Mouse (Mus musculus): Measurements from ENCODE around the gene Cdk5rap2.

GRCm38 (mm10) chr4:70361366-70361765 is 48.9 kb downstream of the Cdk5rap2 start:
- TF ChIP-seq CTCF (IDR thresholded peaks at IDR 0.05; ENCODE audit: low read depth, low read length) (no peak), POLR2A (IDR thresholded peaks at IDR 0.05; ENCODE audit: extremely low read depth, insufficient read depth, low read length) (no peak)

All from liver, adult 2 months (tissue).